Comparison of ENCODE assay signal across 20 mouse cellular contexts in genomic region chr7:145007216-145007615, GRCm38 (mm10).
"Had no signal": no experiment of that assay in that cellular context is flagged by ENCODE, and none has a peak within 500 bp of the region (broad histone marks: within the 10 kb centered on the region; RNA-seq: fewer than 3 reads in every experiment).

No protein-coding gene starts in this region.

- H3K27ac ChIP-seq: kidney, postnatal 0 days; limb, embryonic 12.5 days; limb, embryonic 15.5 days; liver, embryonic 14.5 days; macrophage; midbrain, embryonic 12.5 days; midbrain, embryonic 15.5 days; neural tube, embryonic 12.5 days; neural tube, embryonic 15.5 days; stomach, embryonic 15.5 days had no signal

- H3K9me3 ChIP-seq: limb, embryonic 12.5 days; limb, embryonic 15.5 days; midbrain, embryonic 15.5 days; neural tube, embryonic 15.5 days; stomach, embryonic 15.5 days had no signal

- H3K27me3 ChIP-seq: limb, embryonic 12.5 days; limb, embryonic 15.5 days; midbrain, embryonic 12.5 days; midbrain, embryonic 15.5 days; neural tube, embryonic 12.5 days; neural tube, embryonic 15.5 days; stomach, embryonic 15.5 days had no signal

- H3K36me3 ChIP-seq: limb, embryonic 12.5 days; limb, embryonic 15.5 days; midbrain, embryonic 12.5 days; midbrain, embryonic 15.5 days; neural tube, embryonic 12.5 days; neural tube, embryonic 15.5 days; stomach, embryonic 15.5 days had no signal

- DNase-seq: kidney, adult 2 months; kidney, postnatal 25 days; left cerebral cortex, postnatal 4 days; liver, postnatal 0 days; lung, embryonic 14.5 days; spleen, adult 18-20 months; thymus, postnatal 25 days had no signal

- H3K4me1 ChIP-seq: limb, embryonic 15.5 days; midbrain, embryonic 12.5 days; midbrain, embryonic 15.5 days; neural tube, embryonic 12.5 days; neural tube, embryonic 15.5 days; stomach, embryonic 15.5 days had no signal

- ATAC-seq: intestine, postnatal 0 days; liver, postnatal 0 days; lung, postnatal 0 days; midbrain, embryonic 15.5 days had no signal

- H3K4me2 ChIP-seq: limb, embryonic 12.5 days; limb, embryonic 15.5 days; liver, embryonic 11.5 days; lung, embryonic 14.5 days; midbrain, embryonic 12.5 days; midbrain, embryonic 15.5 days; neural tube, embryonic 12.5 days; neural tube, embryonic 15.5 days; stomach, embryonic 15.5 days had no signal

- H3K9ac ChIP-seq: limb, embryonic 12.5 days; limb, embryonic 15.5 days; liver, embryonic 14.5 days; liver, postnatal 0 days; lung, embryonic 14.5 days; midbrain, embryonic 12.5 days; midbrain, embryonic 15.5 days; neural tube, embryonic 12.5 days; neural tube, embryonic 15.5 days; stomach, embryonic 15.5 days had no signal

- H3K4me3 ChIP-seq: limb, embryonic 12.5 days; limb, embryonic 15.5 days; midbrain, embryonic 12.5 days; midbrain, embryonic 15.5 days; neural tube, embryonic 12.5 days; neural tube, embryonic 15.5 days; stomach, embryonic 15.5 days had no signal
